In the genomic region with DNA sequence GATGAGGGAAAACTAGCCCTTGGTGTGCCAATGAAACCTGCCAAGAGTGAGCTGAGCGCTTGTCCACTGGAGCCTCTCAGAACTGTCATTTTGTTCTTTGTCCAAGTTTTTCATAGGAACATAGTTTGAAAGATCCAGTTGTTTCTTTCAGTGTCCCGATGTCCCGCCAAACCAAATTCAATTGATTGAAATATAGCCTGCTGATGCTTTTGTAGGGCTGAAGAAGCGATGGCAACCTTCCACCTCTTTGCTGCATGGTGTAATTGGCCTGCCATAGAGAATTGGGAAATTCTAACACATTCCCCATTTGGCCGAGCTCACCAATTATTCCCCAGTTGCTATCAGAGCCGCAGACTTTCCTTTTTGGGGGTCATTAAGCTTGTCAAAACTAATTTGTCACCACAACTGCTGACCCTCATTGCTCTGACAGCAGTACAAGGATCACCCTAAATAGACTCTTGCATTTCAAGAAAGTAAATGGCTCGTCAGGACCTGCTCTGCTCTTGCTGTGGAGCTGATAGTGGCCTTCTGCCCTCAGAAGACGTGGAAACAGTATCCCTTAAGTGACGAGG, we compare ENCODE assay signal across 12 mouse cellular contexts.
DNase-seq lines count a peak whose midpoint lies in the region; ATAC-seq lines count a peak whose summit lies in the region.
"Had no signal": no experiment of that assay in that cellular context is flagged by ENCODE, and none has a peak within 500 bp of the region (broad histone marks: within the 10 kb centered on the region; RNA-seq: fewer than 3 reads in every experiment).

No protein-coding gene starts in this region.

- peak overlapping the region; percentile 32; the same call in 1 of the 2 replicates for H3K27ac ChIP-seq in hindbrain, embryonic 15.5 days (replicated peaks)
- no peak overlapping the region for H3K27ac ChIP-seq in hindbrain, embryonic 13.5 days
- 0 out of 2 replicates have a peak overlapping the region, but pooled peaks have one; percentile 32 for H3K27ac ChIP-seq in brown adipose tissue, adult 24 weeks (replicated peaks; ENCODE audit: low read depth, low read length)
- H3K27ac ChIP-seq: embryonic facial prominence, embryonic 13.5 days; limb, embryonic 13.5 days; macrophage had no signal

- no peak for ATAC-seq in hindbrain, embryonic 15.5 days (ENCODE audit: low FRiP score, low read depth)
- ATAC-seq in hindbrain, embryonic 13.5 days (ENCODE audit: low FRiP score): no peak

- no peak overlapping the region for H3K4me2 ChIP-seq in hindbrain, embryonic 15.5 days
- no peak overlapping the region for H3K4me2 ChIP-seq in hindbrain, embryonic 13.5 days
- H3K4me2 ChIP-seq: embryonic facial prominence, embryonic 13.5 days; limb, embryonic 13.5 days had no signal

- 0 out of 2 replicates have a peak, but pooled peaks cover 4% of the 10 kb centered on the region for H3K27me3 ChIP-seq in hindbrain, embryonic 15.5 days
- H3K27me3 ChIP-seq in hindbrain, embryonic 13.5 days: peaks cover 4% of the 10 kb centered on the region; the same call in 1 of the 2 replicates
- H3K27me3 ChIP-seq: embryonic facial prominence, embryonic 13.5 days; limb, embryonic 13.5 days had no signal

- no peak overlapping the region for H3K9ac ChIP-seq in hindbrain, embryonic 15.5 days
- no peak overlapping the region for H3K9ac ChIP-seq in hindbrain, embryonic 13.5 days
- H3K9ac ChIP-seq: embryonic facial prominence, embryonic 13.5 days; limb, embryonic 13.5 days had no signal

- H3K4me1 ChIP-seq in hindbrain, embryonic 15.5 days (replicated peaks): peaks cover 26% of the 10 kb centered on the region
- H3K4me1 ChIP-seq in hindbrain, embryonic 13.5 days (replicated peaks): peaks cover 36% of the 10 kb centered on the region
- H3K4me1 ChIP-seq in brown adipose tissue, adult 24 weeks (ENCODE audit: control insufficient read depth, insufficient read depth, insufficient read length, low read length): peaks cover 11% of the 10 kb centered on the region

- WGBS in hindbrain, embryonic 15.5 days: 48% methylated on average over 9 of the region's 9 CpGs
- WGBS in hindbrain, embryonic 13.5 days: 52% methylated on average over 9 of the region's 9 CpGs

- no peaks in the 10 kb centered on the region for H3K36me3 ChIP-seq in hindbrain, embryonic 15.5 days
- H3K36me3 ChIP-seq in hindbrain, embryonic 13.5 days: no peaks in the 10 kb centered on the region
- H3K36me3 ChIP-seq: embryonic facial prominence, embryonic 13.5 days; limb, embryonic 13.5 days had no signal

- H3K9me3 ChIP-seq in hindbrain, embryonic 15.5 days: no peaks in the 10 kb centered on the region
- H3K9me3 ChIP-seq in hindbrain, embryonic 13.5 days: no peaks in the 10 kb centered on the region
- H3K9me3 ChIP-seq: embryonic facial prominence, embryonic 13.5 days; limb, embryonic 13.5 days had no signal

- no peak overlapping the region for H3K4me3 ChIP-seq in hindbrain, embryonic 15.5 days
- no peak overlapping the region for H3K4me3 ChIP-seq in hindbrain, embryonic 13.5 days
- H3K4me3 ChIP-seq in brown adipose tissue, adult 24 weeks (ENCODE audit: insufficient read depth, low read depth, low read length): no peak overlapping the region
- H3K4me3 ChIP-seq: embryonic facial prominence, embryonic 13.5 days; limb, embryonic 13.5 days had no signal

- peak; percentile 75 for DNase-seq in adipocyte (ENCODE audit: low spot score)
- peak; percentile 14 for DNase-seq in gastrocnemius, postnatal 25 days
- DNase-seq in spleen, postnatal 14 days (ENCODE audit: low spot score in 2 of 2): no peak
- no peak for DNase-seq in right cerebral cortex, postnatal 14 days
- DNase-seq: heart, postnatal 4 days; thymus, postnatal 14 days had no signal

Comparison
In these comparisons a context has a peak if more than half of its experiments do, and no peak if none do; other contexts are left out.
1. DNase-seq: peak in adipocyte (single experiment) and gastrocnemius, postnatal 25 days (single experiment); none in spleen, postnatal 14 days (0 of 2) and right cerebral cortex, postnatal 14 days (single experiment).